Mouse (Mus musculus): ENCODE data around the gene Vps41.

DNA sequence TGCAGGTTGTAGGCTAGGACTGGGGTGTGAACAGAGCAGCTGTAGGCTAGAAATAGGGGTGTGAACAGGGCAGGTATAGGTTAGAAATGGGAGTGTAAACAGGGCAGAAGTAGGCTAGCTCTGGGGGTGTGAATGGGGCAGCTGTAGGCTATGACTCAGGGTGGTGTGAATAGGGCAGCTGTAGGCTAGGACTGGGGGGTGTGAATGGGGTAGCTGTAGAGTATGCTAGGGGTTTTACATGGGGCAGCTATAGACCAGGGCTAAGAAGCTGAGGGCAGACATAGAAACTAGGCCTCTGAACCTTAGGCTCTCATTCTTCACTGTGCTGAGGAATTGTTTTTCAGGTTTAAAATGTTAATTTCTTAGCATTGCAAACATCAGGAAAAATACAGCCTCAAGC is 132.5 kb downstream of the Vps41 start:
- no peak for TF ChIP-seq POLR2A (IDR thresholded peaks at IDR 0.05; ENCODE audit: control insufficient read depth, extremely low read depth, insufficient read depth, low read length, poor library complexity)
- TF ChIP-seq CTCF (IDR thresholded peaks at IDR 0.05; ENCODE audit: borderline replicate concordance, control insufficient read depth, extremely low read depth, insufficient read depth, low read length, poor library complexity) = no peak

All from thymus, adult 2 months (tissue).